Mouse (Mus musculus): ENCODE results near the gene Lrrc75b. TPM values are rescaled to one million over a fixed set of nuclear protein-coding genes. Genes with fewer than 3 reads are reported as not detected.
"Not testable (repeated sequence)": the region's sequence is repeated elsewhere in the genome, so short reads cannot be mapped to it uniquely, and the experiment has no call there.

Gene Lrrc75b
- total RNA-seq, 2 experiments from 2014 or later: 0.32 to 0.40 TPM

DNA sequence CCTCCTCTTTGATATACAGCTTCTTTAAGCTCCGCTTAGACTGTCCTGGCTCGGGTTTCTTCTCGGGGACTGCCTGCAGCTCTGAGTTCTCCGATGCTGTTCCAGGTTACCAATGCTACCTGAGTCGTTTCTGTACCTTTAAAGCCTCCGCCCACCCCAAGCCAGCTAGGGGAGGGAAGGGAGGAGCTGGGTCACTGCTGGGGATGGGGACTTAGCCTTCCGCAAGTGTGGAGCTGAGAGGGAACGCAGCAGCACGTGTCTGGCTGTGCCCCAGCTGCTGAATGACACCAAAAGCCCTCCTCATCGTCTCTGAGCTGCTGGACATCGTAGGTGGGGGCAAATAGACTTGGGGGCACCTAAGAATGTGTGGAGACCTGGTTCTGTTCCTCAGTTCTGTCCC lies 8.3 kb upstream of the Lrrc75b start:
- DNase-seq (ENCODE audit: low spot score in 2 of 2): no peak

DNA sequence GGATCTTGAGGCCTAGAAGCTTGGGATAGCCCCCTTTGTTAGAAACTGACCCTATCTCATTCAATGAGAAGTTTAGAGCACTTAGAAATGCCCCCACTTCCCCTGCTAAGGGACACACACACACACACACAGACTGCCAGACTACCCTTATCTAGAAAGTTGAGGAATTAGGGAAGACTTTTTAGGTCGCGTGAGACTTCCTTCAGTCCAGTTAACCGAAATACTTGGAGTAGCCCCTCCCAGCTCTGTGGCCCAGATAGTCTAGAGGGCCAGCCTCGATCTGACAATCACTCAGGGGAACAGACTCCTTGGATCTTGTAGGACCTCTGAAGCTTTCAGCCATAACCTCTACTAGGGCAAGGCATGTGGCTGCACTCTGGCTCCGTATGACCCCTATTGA lies 7.9 kb upstream of the Lrrc75b start:
- DNase-seq (ENCODE audit: low spot score in 2 of 2): no peak

DNA sequence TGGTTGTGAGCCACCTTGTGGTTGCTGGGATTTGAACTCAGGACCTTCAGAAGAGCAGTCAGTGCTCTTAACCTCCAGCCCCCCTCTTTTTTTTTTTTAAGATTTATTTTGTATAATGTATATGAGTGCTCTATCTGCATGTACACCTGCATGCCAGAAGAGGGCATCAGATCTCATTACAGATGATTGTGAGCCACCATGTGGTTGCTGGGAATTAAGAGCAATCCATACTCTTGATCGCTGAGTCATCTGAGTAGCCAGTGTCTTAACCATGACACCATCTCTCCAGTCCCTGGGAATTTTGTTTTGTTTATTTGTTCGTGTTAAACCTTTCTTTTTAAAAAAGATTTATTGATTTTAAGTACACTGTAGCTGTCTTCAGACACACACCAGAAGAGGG lies 6.6 kb upstream of the Lrrc75b start:
- not testable (repeated sequence) for DNase-seq (ENCODE audit: low spot score in 2 of 2)

DNA sequence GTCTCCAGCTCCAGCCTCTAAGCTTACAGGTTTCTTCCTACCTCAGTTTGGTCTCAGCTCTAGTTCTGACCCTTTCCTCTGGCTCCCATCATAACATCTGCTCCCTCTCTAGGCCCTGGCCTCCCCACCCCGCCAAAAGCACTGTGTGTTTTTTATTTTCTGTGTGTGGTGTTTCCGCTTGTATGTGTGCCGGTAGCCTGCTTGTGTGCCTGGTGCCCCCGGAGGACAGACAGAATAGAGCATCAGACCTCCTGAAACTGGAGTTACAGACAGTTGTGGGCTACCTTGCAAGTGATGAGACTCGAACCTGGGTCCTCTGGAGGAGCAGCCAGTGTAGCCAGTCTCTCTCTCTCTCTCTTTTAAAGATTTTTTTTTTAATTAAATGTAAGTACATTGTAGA lies 6.2 kb upstream of the Lrrc75b start:
- DNase-seq (ENCODE audit: low spot score in 2 of 2): no peak

DNA sequence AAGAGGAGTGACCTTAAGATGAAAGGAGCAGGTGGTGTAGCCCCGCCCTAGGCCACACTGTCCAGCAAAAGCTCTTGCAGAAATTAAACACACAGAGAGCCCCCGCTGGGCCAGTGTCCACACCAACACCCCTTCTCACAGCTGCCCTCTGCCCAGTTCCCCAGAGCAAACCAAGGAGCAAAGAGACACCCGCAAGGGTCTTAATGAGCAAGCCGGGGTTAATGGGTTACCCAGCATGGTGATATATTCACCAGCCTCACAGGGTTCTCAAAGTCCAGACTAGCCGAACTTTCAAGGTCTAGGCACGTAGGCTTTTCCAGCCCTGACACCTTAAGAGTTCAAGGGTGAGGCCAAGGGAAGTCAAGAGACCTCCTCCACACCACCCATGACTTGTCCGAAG lies 5.8 kb upstream of the Lrrc75b start:
- DNase-seq (ENCODE audit: low spot score in 2 of 2): no peak

DNA sequence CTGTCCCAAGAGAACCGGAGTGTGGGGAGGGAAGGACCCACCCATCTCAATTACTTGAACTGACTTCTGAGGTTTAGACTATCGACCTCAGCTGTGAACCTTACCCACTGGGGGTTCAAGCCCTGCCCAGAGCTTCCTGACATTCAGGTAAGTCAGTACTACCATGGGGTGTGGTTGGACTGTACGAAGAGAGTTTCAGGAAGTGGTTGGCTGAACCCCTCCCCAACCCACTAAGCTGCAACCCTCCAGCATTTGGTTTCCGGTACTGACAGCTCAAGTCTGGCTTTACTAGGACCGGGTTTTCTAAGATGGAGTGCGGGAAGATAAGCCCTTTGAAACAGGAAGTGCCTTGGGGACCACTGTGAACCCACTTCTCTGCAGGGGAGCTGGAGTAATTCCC lies 5.3 kb upstream of the Lrrc75b start:
- DNase-seq (ENCODE audit: low spot score in 2 of 2): no peak

DNA sequence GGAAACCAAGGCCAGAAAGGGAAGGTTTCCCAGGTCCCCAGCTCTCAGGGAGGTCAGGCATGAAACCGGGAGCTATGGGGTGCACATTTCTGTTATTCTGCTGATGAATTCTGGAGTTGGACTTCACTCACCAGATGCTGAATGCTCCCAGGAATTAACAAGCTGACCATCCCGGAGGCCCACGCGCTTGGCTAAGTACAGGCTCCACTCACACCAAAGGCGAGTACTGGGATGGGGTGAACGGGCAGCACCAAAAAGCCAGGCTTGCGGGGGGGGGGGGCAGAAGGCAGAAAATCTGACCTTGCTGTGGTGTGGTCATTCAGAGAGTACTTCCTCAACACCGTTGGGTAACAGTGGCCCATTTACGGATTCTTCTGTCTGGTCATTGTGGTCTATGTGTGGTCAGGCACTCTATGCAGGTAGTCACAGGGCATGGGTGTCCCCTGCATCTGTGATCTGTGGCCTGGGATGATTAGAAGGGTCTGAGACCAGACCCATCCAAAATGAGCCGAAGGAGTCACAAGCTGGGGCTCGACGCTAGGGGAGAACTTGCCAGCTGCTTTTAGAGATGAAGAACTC lies 4.6 kb upstream of the Lrrc75b start:
- DNase-seq (ENCODE audit: low spot score in 2 of 2): no peak

DNA sequence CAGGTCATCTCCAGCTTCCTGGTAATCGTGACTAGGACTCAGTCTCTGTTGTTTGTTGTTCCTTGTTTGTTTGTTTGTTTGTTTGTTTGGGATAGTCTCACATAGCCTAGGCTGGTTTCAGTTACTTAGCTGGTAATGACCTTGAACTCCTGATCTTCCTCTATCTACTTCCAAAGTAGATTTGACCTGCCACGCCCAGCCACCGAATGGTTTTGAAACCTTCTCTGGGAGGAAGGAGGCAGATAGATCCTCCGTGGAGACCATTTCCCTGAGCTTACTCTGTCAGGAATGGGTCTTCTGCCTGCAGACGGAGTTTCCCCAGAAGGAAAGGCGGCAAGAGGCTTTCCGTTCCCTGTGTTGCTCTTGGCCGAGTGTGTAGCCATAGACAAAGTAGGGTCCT lies 2.5 kb upstream of the Lrrc75b start:
- DNase-seq (ENCODE audit: low spot score in 2 of 2): no peak

DNA sequence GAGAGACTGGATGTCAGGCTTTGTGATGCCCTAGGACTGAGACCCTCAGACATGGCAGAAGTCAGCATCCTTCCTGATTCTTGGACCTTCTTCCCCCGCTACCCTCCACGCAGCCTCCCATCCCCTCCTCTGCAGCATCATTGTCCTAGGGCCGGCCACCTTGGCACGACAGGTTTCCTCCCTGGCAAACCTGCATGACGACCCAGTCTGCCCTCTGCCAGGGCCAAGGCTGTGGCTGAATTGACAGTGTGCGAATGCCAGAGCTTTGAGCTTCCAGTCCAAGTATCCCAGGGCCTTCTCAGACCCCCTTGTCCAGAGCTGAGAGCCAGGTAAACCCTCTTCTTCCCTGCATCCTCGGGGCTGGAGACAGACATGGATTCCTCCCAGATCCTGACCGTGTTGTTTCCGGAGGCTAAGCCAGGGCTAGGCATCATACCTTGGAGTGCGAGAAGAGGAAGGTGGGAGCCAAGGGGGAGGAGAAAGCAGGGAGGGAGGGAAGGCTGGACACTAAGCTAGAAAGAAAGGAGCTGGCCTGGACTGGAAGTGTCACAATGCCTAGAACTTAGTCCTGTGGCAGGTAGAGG lies 1.0 kb upstream of the Lrrc75b start, which contains the start of gene Ggt1:
TSS of gene Ggt1 (plus strand) at position 534 of the 584 bp plus-strand sequence.
- no peak for DNase-seq (ENCODE audit: low spot score in 2 of 2)

DNA sequence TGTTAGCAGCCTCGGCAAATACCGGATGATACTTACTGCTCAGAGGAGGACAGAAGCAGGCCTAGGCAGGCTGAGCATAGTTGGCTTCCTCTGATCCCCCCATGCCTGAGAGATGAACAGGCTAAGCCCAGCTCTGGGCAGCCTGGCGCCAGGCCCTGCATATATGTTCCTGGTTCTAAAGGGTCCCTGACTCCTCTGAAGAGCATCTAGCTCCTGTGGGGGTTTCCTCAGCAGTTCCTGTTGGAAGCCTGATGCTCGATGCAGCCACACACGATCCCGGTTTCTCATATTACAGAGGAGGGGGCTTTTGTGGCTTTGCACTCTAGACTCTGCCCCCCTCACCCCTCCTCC lies 394 bp upstream of the Lrrc75b start:
- no peak for DNase-seq (ENCODE audit: low spot score in 2 of 2)

DNA sequence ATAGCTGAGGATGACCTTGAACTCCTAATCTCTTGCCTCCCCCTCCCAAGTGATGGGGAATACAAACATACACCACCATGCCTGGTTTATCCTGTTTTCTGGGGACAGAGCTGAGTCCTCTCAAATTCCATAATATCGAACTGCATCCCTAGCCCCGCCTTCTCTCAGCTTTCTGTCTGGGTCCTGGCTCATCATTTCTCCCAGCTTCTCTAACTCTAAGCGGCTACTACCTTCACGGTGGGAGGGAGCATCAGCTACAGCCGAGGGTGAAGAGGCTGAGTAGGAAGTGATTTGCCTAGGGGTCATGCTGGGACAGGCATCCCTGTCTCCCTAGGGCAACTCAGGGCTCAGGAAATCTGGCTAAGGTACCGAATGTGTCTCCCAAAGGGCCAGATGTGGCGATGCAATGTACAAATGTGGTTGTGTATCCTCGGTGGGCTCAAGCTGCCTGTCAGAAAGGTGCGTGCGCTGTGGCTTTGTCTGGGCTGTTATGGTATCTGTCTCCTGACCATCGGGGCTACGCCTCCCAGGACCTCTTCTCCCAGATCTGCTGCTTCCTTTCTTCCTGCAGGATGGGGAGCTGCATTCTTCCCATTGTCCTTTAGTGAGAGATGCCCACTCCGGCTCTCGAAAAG lies 972 bp downstream of the Lrrc75b start:
- DNase-seq (ENCODE audit: low spot score in 2 of 2): no peak

DNA sequence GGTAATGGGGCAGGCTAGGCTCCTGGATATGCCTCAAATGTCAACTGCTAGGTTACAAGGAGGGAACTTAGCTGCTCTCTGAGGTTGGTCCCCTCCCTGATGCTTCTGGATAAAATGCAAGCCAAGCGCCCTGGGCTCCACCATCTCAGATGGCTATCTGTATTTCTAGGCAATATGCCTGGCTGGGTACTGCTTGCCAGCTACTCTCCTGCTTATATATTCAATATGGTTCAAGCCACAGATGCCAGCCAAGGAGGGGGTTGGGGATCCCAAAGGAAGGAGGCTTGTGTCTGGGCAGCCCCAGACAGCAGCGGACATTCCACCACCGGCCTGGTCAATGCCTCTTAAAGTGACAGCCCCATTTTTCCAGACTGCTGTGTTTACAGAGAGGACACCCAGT lies 1.6 kb downstream of the Lrrc75b start:
- no peak for DNase-seq (ENCODE audit: low spot score in 2 of 2)

DNA sequence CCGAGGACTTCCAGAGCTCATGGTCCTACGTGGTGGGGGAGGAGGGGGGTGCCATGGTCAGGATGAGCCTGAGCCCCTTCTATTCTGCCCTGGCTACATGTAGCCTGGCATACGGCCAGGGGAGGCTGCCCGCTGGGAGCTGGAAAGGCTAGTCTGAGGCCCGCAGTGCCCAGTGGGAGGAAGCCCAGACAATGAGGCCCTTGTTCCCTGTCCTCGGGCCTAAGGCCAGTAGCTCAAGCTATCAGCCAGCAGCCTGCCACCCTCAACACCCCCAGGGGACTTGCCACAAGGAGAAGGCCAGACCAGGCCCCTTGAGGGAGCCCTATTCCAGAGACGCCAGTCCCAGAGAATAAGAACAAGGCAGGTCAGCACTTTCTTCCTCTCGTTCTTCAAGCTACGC lies 4.1 kb downstream of the Lrrc75b start:
- DNase-seq (ENCODE audit: low spot score in 2 of 2): no peak

DNA sequence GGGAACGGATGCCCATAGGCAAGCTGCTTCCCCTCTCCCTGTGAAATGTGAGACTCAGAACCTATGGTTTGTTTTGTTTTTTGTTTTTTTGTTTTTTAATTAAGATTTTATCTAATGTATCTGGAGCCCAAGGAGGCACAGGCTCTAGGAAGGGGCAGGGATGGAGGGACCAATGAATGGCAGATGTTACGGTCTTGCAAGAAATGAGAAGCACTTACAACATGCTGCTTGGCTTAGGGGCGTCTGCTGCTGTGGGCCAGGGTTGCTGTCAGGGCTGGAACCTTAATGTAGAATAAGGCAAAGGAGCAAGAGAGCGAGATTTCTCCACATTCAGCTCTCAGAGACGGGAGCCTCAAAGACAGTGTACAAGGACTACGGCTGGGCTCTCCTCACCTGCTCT lies 4.6 kb downstream of the Lrrc75b start:
- DNase-seq (ENCODE audit: low spot score in 2 of 2): no peak

DNA sequence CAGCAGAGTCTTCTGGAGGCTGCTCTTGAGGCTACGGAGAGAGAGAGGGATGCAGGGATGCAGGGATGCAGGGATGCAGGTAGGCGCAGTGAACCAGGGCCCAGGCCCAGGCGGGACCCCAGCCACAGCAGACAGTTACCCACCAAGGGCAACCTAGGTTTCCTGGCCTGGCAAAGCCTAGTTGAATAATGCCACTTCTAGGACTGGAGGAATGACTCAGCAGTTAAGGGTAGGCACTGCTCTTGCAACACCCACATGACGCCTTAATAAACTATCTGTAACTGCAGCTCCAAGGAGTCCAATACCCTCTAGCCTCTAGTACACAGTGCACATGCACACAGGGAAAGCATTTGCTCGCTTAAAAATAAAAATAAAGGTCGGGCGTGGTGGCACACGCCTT lies 6.0 kb downstream of the Lrrc75b start:
- no peak for DNase-seq (ENCODE audit: low spot score in 2 of 2)

DNA sequence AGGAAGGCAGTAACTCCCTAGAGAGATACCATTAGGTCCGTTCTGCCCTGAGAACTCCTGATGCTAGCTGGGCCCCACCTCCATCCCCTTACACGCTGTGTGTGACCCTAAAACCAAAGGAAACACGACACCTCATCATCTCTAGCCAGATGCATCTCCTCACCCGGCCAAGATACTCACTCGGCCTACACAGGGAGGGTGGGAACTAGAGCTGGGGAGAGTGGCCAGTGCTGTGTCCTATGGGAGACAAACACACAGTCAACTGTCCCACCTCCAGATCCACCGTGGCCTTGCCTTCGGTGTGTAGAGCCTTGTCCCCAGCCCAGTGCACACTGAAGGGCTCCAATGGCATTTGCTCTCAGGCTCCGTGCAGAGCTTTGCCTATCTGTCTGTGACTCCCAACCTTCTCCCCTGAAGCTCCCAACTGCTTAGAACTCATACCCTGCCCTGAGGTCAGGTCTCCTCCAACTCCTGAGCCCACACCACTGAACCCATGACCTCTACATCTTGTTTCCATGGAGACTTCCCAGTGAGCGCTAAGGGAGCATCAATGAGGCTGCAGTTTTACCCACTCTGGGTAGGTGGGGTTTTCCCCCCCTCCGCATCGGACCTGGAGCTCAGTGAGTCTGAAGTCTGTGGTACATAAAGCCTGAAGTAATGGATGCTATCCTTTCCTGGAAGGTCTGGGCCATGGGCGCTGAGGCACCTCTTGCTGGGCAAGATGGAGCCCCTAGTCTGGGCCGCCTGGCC lies 7.3 kb downstream of the Lrrc75b start:
- DNase-seq (ENCODE audit: low spot score in 2 of 2): no peak

DNA sequence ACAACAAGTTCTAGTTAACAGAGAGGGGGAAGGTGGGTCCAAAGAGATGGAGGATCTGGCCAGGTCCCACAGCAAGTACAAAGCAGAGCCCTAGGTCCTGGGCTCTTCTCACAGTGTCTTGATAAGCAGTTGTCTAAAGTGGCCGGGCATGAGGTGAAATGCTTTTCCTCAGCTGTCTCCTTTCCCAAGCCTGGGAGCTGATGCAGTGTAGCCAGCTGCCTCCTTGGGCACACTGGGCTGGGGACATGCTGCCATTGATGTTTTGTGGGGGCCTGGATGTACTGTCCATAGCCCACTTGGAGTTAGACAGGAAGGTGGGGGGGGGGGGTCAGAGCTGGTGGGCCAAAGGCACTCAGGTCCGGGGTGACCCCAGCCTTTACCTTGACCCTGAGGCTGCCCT lies 8.0 kb downstream of the Lrrc75b start:
- DNase-seq (ENCODE audit: low spot score in 2 of 2): no peak

DNA sequence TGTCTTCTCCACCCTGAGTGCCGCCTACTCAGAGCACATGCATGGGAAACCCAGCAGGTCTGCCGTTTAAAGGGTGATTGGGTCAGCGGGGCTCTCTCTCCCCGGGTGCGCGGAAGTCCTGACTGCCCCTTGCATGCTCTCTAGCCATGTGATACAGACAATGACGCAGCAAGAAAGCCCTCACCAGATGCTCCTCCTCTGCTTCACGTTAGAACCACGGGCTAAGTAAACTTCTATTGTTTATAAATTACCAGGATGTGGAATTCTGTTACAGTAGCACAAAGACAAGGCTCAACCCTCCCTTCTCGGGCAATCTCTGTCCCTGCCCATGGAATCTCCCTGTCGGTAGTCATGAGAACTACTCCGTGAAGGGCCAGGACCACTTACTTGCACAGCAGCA lies 9.0 kb downstream of the Lrrc75b start:
- DNase-seq (ENCODE audit: low spot score in 2 of 2): no peak

DNA sequence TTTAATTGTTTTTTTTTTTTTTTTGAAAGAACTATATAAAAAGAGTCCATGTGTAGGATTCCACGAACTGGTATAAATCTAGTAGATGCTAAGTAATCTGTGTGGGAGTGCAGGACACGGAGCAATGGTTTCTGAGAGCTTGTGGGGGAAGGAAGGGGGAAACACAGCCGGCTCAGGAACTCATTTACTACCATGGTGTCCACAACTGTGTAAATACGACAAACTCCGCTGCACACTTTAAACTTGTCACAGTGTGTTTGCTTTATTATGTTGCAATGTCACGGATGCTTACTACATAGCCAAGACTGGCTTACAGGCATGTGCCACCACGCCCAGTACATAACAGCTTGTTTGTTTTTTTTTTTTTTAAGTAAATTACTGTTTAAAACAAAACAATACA lies 10.2 kb downstream of the Lrrc75b start:
- no peak for DNase-seq (ENCODE audit: low spot score in 2 of 2)

DNA sequence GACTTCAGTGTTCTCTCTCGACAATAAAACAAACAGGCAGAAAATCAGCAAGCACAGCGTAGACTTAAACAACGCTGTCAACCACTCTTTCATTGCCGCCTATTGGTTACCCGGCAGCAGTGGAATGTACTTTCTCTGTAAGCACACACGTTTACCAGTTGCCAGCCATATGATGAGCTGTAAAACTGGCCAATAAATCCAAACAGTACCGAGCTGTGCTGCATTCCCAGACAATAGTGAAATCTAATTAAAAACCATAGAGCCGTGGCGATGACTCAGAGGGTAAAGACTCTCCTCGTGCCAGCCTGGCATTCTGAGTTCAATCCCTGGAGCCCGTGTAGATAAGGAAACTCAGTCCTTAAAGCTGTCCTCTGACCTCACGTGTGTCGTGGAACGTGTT lies 11.6 kb downstream of the Lrrc75b start:
- DNase-seq (ENCODE audit: low spot score in 2 of 2): no peak

DNA sequence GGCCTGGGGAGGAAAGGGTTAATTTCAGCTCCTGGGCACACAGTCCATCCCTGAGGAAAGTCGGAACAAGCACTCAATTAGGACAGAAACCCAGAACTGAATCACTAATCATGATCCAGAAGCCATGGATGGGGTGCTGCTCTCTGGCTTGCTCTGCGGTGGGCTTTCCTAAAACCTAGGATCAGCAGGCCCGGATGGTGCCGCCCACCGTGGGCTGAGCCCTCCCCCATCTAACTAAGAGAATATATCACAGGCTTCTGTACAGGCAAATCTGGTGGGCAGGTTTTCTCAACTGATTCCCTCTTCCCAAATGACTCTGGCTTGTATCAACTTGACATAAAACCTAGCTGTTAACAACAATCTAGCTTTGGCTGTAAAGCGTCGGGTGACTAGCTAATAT lies 12.2 kb downstream of the Lrrc75b start:
- no peak for DNase-seq (ENCODE audit: low spot score in 2 of 2)

DNA sequence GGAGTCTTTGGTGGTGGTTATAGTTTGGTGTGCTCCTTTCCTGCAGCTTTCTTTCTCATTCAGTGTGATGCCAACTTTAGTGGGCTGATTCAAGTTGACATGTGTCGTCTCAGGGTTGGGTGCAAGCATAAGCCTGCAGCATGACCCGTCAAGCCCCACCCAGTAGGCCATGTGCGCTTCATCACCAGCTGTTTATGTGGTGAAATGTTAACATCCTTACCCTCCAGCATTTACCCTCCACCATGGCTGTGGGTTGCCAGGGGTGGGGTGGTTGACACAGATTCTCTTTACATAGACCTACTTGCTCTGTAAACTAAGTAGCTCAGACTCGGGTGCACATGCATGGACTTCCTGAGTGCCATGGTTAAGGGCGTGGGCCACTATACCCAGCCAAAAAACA lies 24.0 kb downstream of the Lrrc75b start:
- no peak for DNase-seq (ENCODE audit: low spot score in 2 of 2)

Data from adrenal gland, adult 18-20 months (tissue).